Mouse (Mus musculus) cerebellum, adult 18-20 months (tissue): Measurements from ENCODE around the gene D930020B18Rik.

Experiments
- DNase-seq, 2 experiments: peaks; one replicate each; pipeline ENCODE4 v3.0.0; 2021

The D930020B18Rik gene

DNA sequence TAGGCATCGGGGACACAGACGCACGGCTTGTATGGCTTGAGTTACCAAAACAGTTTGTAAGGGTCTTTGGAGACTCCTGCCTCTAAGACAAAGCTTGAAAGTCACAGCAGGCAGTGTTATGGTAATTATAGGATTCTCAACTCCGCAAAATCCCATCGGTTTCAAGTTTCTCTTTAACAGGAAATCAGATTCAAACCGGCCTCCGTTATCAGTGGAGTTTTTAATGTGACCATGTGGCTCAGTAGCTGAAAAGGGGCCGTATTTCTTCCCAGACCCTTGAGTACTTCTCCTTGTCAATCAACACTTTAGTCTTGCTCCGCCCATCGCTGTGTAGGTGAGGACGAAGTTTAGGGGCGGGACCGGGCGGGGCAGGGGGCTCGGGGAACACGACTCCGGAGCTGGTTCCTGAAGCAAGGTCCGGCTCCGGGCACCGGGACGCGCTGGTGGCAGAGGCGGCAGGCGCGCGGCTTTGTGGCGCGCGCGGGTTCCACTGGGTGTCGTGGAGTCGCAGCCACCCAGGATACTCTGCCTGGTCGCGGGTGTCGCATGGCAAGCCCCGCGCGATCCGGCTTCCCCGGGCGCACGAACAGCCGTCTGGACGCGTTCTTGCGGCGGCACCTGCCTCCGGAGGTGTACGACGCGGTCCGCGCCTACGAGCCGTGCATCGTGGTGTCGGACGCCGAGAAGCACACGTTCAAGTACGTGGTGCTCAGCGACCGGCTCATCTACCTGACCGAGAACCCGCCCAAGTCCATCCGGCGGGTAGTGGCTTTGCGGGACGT lies at the start of gene D930020B18Rik:
Gene D930020B18Rik, plus strand, starts transcription at position 317 of the 782 bp plus-strand sequence.
- DNase-seq: peak; percentile 16 to 54

DNA sequence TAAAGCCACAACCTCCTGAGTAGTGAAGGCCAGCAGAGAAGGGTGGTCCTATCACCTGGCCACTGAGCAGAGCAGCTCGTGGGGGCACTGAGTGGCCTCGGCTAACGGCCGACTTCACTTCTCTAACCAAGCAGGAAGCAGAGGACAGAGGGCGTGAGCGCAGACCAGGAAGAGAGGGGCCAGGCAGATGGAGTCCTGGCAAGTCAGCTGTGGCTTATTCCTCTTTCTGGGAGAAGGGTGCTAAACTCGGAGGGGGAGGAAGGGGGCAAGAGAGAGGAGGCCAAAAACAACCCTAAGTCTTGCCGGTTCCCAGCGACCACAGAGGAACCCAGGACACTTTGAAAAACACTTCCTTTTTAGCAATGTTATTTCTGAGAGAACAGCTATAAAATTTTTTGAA lies 44.8 kb upstream of the D930020B18Rik start:
- DNase-seq: no peak

DNA sequence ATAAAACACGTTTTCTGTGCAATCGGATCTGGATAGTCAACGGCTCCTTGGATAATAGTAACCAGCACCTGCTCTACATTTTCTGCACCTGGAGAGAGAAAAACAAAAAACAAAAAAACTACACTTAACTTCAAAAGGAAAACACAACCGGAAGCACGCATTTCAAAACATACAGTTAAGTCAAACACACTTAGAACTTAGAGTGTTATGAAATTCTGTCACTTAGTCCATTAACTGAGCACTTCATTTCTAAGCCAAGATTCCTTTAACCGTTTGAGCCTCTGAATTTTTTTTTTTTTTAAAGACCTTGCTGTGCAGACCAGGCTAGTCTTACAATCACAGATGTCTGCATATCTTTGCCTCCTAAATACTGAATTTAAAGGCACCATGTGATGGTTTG lies 40.1 kb upstream of the D930020B18Rik start:
- no peak for DNase-seq

DNA sequence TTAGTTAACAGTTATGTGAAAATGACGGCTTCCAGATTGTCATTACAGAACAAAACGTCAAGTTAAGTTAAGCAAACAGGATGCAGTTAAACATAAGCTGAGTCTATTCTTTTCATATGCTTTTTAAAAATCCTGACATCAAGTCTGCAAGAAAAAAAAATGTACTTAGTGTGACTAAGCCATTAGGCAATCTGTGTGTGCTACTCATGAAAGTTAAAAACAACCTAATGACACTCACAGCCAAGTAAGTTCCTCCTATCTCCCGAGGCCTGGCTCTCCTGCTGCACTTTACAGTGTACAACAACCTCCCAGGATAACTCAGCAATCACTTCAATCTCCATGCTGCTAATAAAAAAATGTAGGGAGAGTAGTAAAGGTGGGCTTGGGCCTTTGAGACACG lies 37.8 kb upstream of the D930020B18Rik start:
- DNase-seq: no peak

DNA sequence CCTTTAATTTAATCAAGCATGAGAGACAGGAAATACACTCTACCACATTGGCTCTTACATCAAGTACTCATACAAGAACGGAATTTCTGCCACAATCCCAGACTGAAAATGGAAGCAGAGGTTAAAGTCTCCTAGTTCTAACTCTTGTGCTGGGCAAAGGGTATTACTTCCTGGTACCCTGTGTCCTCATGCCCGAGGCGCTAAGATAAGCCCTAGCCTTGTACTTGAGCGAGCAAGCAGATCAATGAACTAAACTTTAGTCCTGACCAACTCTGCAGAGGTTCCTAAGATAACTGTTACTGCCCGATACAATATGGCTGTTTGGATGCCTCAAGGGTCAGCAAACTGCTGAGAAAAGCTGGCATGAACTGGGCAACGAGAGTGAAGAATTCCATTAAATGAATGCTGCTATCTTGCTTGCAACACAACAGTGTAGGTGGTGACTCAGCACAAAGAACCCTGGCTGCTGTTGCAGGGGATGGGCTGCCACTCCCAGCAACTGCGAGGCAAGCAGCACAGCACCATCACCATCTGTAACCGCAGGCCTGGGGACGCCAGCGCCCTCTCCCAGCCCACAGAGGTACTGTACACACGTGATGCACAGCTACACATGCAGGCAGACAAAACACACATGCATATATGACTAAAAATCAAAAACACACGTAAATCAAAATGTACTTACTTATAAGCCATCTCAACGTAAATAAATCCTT lies 36.6 kb upstream of the D930020B18Rik start:
- no peak for DNase-seq

DNA sequence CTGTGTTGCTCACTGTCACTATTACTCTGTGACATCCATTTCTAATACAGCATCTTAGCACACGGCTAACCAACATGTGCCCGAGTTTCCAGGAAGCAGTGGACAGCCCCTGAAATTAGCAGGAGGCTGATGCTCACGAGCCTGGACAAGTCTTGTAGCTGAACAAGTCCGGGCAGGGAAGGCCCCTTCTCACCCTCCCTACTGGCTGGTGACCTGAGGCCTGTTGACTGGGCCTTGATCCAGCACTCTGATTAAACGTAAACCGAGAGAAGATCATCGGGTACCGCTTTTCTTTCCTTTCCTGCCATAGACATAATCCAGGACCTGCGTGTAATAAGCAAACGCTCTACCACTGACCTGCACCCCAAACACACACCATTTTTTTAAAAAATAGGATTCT lies 33.2 kb upstream of the D930020B18Rik start:
- no peak for DNase-seq

DNA sequence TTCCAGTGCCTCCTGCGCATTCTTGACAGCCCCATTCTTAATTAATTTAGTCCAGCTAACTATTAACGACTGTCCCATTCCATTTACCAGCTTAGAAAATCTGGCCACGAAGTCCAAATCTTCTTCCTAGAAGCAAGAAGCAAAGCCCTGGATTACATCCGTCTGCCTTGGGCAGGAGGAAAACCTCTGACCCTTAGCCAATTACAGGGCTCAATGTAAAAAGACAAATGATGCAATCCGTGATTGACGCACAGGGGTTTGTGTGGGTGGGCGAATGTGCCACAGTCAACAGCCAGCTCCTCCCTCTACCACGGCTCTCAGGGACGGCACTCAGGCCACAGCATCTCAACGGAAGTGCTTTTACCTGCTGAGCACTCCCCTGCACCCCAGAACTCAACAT lies 29.8 kb upstream of the D930020B18Rik start:
- DNase-seq: no peak

DNA sequence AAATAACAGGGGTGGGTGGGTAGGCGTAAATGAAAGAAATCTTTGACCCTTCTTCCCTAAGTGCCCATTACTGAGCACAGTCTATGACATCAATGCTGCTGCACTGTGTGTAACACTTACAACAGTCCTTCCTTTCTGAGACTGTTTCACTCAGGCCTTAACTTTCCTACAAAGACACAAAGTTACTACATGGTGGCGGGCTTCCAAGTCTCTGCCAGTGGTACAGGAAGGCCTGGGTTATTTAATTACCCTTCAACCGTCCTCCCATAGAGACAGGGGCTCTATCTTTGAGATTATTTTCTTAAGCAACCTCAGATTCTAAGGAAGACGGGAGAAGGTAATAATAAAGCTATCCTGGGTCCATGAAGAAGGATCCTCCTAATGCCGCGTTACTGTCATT lies 28.9 kb upstream of the D930020B18Rik start:
- no peak for DNase-seq

DNA sequence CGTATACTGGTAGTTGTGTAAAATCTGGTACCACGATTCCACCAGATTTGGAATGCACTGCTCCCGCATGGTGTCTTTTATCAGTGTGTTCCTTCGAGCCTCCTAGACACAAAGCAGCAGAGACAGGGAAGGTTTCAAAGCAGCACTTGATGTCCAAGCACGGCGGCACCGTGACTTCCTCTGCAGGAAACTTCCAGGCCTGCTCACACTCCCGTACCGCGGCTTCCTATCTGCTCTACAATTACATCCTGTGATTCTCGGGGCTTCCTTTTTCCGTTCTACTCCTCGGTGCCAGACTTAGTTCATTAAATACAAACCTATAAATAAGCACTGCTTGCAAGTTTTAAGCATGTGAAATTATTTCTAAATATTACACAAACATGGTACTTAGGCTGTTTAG lies 27.8 kb upstream of the D930020B18Rik start:
- no peak for DNase-seq

DNA sequence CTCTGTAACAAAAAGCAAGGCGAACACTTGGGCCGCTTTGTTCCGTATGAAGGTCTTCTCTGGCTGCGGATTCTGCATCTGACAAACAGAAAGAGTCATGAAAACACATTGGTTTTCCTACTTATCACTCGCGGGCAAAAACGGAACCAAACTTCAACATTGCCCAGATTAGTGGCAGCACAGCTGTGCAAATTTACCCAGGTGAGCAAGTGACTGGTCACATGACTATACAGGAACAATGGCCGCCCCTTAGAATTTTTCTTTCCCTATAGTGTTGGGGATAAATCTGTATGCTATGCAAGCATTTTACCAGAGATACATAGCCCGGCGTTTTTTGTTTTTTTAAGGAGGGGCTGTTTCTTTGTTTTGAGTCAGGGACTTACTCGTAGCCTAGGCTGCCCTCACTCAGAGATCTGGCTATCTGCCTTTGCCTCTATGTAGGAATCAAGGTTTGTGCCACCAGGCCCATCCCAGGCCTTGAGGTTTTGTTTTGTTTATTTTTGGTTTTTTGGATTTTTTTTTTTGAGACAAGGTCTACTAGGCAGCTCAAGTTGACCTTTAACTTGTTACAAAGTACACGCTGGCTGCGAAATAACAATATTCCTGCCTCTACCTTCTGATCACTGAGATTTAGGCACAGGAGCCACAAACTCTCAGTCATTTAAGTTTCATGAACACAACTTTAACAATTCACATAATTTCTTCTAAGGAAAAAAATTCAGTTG lies 26.1 kb upstream of the D930020B18Rik start:
- no peak for DNase-seq

DNA sequence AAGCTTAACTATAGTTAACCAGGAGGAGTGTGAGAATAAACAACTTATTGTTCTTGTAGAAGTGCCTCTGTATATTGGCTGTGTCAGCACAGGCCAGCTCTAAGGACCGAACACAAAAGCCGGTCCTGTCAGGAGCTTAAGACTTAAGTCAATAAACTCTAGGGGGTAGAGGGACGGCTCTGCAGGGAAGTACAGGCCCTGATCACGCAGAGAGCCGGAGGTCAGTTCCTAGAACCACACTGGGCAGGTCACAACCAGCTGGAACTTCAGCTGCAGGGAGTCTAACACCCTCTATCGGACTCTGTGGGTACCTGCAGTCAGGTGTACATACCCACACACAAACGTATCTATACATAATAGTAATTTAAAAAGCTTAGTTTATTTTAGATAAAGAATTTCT lies 25.5 kb upstream of the D930020B18Rik start:
- DNase-seq: no peak

DNA sequence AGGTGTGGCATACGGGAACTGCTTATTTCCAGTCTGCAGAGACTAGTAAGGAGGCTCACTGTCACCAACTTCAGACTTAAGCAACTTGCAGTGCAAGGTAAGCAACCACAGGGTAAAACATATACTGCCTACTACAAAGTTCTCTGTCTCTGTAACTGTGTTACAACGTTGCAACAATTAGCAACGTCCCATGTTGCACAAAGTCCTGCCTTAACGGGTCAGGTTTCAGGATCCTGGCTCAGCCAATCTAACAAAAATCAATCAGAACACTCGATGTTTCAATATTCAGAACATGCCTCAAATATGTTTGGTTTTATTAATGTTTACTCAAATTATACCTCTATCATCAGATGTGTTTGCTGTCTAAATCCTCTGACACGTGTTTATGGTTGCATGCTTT lies 19.0 kb upstream of the D930020B18Rik start:
- no peak for DNase-seq

DNA sequence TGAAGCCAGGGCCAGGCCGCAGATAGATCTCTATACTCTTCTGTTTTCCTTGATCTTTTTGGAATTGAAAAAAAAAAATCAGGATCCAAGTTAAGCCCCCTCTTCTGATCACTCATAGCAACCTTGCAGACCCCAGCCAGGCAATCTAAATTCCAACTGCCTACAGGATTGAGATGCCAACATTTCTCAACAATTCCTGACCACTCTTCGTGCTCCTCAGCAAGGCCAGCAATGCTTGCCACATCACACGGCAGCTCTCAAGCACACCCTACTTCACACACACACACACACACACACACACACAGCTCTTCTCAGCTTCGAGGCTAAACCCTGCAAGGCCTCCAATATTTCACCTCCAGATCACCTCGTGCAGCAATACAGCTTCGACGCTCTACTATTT lies 17.7 kb upstream of the D930020B18Rik start:
- DNase-seq: no peak

DNA sequence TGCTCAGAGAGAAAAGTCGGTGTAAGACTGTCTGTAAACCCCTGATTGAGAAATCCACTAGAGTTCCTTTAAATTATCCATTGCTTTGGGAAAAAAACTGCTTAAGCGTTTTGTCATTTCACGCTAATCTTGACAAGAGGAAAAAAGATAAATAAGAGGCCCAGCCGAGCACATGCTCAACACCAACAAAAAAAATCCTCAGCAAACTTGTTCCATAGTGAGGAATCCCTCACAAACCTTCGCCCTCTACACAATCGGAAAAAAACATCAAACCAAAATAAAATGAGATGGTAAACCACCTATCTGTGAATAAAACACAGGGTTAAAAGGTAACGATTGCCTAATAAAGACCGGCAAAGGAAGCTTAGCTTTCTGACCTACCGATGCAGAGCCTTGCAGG lies 16.4 kb upstream of the D930020B18Rik start:
- no peak for DNase-seq

DNA sequence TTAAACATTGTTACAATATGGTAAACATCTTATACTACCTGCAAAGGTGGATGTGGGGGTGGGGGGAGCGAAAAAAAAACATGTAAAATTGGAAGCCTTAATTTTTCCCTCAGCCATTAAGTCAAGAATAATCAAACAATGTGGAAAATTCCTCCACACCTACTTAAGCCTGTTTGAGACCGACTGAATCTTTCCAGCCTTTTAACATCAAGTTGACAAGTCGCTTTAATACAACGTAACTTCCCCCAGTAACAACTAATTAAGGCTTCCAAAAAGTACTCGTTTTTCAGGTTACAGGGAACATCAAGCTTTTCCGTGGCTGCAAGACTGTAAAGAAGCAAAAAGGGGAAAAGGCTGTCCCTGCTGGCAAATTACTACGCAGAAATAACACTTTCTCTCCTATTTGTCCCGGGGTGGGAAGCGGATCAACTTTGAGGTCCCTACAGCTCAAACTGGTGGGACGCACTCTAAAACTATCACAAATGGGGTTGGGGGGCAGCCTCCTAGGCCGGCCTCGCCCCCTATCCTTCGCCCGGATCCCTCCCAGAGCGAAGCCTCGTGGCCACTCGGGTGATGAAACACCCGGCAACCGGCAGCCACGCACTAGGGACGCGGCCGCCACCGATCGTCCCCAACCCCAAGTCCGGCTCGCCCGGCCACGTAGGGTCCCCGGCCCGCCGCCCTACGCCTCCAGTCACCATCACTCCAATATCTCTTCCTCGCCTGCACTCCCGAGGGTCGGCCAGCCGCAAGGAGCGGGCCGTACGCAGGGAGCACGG lies 15.8 kb upstream of the D930020B18Rik start:
- no peak for DNase-seq

DNA sequence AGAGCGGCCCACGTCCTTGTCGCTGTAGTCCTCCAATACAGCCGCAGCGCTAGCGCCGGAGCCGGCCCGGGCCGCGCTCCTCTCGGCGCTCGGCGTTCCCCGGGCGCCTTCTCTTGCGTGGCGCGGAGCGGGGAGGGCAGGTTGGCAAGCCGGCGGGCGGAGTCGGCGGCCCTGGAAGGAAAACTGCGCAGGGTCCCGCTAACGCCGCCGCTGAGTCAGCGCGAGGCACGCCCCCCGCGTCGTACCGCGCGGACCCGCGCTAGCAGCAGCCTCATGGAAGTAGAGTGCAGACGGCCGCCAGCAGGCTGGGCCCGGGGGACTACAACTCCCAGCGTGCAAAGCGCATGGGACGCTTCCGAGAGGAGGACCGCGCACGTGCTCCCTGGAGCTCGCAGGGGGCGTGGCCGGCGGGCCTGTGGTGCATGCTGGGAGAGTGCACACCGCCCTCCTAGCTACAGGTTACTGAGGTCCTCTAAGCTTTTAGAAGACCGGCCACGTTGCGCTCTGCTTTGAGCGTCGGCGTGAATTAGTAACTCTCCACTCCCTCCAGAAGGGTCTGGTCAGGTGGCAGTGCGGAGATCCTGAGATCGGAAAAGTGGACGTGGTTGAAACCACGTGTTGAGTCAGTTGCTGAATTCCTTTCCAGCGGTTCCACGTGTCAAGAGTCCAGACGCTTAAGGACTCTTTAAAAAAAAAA lies 15.1 kb upstream of the D930020B18Rik start, which contains the start of gene Xpot:
Gene Xpot, minus strand, starts transcription at position 147 of the 697 bp plus-strand sequence.
- DNase-seq: peak; percentile 99

DNA sequence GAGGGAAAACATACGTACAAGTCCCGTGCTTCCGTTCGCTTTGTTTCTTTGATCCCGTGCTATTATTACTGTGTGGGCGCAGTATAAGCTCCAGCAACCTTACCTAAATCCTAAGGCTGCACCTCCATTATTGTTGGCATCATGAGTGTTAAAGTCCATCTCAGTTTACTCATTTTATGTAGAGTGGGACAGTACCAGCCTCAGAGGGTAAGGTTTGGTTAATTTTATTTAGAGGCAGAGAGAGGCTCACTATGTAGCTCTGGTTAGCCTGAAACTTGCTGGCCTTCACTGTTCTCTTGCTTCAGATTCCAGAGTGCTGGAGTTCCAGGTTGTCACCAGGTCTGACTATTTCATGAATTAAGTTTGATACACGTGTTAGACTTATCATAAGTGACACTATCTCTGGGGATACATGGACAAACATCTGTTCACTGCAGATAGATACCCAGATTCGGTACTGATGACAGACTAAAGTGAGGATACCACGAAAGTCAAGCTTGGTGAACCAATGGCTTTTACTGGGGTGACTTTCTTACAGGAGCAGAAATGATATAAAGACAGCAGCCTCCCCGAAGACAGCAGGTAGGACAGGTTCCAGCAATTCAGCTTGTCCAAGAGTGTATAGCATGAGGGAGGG lies 14.1 kb upstream of the D930020B18Rik start:
- no peak for DNase-seq

DNA sequence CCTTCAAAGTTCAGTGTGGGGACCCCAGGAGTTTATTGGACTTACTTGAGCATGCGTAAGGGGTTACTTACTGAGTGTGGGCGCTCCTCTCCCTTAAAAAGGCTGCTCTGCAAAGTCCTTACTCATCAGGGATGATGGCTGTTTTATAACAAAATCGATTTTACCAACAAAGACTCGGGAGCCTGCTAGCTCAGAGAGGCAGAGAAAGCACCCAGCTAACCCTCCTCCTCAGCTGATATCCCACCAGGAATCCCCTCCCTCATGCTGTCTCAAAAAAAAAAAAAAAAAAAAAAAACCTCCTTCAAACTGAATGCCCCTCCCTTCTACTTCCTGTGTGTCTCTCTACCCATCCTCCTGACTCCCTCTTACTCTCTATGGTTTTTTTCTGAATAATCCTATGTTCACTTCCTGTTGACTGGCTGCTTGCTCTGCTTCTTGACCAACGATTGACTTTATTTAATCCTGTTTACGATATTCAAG lies 12.8 kb upstream of the D930020B18Rik start:
- DNase-seq: no peak

DNA sequence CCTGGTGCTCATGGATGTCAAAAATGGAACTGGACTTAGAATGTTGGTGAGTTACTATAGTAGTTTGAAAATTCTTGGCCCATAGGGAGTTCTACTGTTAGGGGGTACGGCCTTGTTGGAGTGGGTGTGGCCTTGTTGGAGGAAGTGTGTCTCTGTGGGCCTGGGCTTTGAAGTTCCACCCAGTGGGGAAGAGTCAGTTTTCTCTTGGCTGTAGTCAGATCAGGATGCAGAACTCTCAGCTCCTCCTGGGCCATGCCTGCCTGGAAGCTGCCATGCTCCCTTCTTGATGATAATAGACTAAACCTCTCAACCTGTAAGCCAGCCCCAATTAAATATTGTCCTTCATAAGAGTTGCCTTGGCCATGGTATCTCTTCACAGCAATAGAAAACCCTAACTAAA lies 7.2 kb upstream of the D930020B18Rik start:
- no peak for DNase-seq

DNA sequence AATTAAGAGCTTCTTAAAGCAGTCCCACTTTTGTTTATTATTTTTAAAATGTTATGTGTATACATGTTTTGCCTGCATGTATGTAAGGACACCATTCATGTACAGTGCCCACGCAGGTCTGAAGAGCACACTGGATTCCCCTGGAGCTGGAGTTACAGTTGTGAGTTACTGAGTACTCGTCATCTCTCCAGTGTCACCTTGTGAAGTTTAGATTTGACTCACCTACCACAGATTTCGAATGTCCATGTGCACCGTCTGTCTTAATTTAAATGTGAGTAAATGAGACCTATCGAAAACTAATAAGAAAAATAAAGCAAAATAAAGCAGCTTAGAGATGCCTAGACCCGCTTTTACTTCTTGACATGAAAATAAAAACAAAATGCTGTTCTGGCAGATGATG lies 5.1 kb upstream of the D930020B18Rik start:
- no peak for DNase-seq

DNA sequence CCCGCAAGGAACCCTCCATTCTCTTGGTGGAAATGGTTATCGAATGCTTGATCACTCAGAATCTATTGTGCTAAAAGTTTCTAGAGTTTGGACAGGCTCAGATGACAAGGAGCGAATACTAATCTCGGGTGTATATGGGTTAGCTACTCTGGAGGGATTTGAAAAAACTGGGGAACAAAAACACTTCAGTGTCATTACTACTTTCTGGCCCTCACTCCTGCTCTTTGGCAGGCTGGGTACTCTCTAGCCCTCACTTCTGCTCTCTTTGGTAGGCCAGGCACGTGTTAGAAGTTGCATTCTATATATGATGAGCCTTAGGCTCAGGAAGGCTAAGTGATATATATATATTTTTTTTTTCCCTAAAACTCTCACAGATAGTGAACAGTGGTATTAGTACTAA lies 1.8 kb upstream of the D930020B18Rik start:
- DNase-seq: no peak
